Comparison of ENCODE assay signal across 8 mouse cellular contexts in genomic region chr10:81559627-81560539, GRCm38 (mm10). TPM values are rescaled to one million over a fixed set of nuclear protein-coding genes. Genes with fewer than 3 reads are reported as not detected.
DNase-seq lines count a peak whose midpoint lies in the region; ATAC-seq and TF ChIP-seq lines count a peak whose summit lies in the region.

No protein-coding gene starts in this region.

- no peak for TF ChIP-seq POLR2A in ES-Bruce4 (IDR thresholded peaks at IDR 0.05; ENCODE audit: insufficient read depth, low read length)
- TF ChIP-seq POLR2A in lung, adult 2 months (IDR thresholded peaks at IDR 0.05; ENCODE audit: borderline replicate concordance, extremely low read depth, low read depth, low read length) = peak; percentile 25; the same call in 1 of the 2 replicates

- H3K36me3 ChIP-seq in ES-Bruce4 (ENCODE audit: control insufficient read depth, insufficient read depth, low read length, poor library complexity, severe bottlenecking) = no peaks in the 10 kb centered on the region; the same call in 1 of the 2 replicates
- H3K36me3 ChIP-seq in forebrain, embryonic 13.5 days (ENCODE audit: poor library complexity, severe bottlenecking) = peaks cover 34% of the 10 kb centered on the region
- H3K36me3 ChIP-seq in neural tube, embryonic 15.5 days = peaks cover 11% of the 10 kb centered on the region

- peak overlapping the region; percentile 98 for H3K9ac ChIP-seq in ES-Bruce4 (ENCODE audit: low read depth, poor library complexity, severe bottlenecking)
- H3K9ac ChIP-seq in forebrain, embryonic 13.5 days = peak overlapping the region; percentile 99
- peak overlapping the region; percentile 96 for H3K9ac ChIP-seq in neural tube, embryonic 15.5 days (replicated peaks)

- H3K9me3 ChIP-seq in ES-Bruce4 (replicated peaks; ENCODE audit: control insufficient read depth, insufficient read depth, low read length, poor library complexity, severe bottlenecking) = no peaks in the 10 kb centered on the region
- H3K9me3 ChIP-seq in forebrain, embryonic 13.5 days (replicated peaks) = 0 out of 2 replicates have a peak, but pooled peaks cover 3% of the 10 kb centered on the region
- no peaks in the 10 kb centered on the region for H3K9me3 ChIP-seq in neural tube, embryonic 15.5 days (replicated peaks)

- no peaks in the 10 kb centered on the region for H3K27me3 ChIP-seq in ES-Bruce4 (ENCODE audit: control insufficient read depth, insufficient read depth, low read length, poor library complexity, severe bottlenecking)
- peaks cover 11% of the 10 kb centered on the region for H3K27me3 ChIP-seq in forebrain, embryonic 13.5 days
- no peaks in the 10 kb centered on the region; the same call in 1 of the 2 replicates for H3K27me3 ChIP-seq in neural tube, embryonic 15.5 days (replicated peaks)

- H3K4me3 ChIP-seq in ES-Bruce4 (ENCODE audit: low read depth, low read length) = peak overlapping the region; percentile 94
- H3K4me3 ChIP-seq in brown adipose tissue, adult 24 weeks (ENCODE audit: insufficient read depth, low read depth, low read length) = peak overlapping the region; percentile 100
- peak overlapping the region; percentile 88 for H3K4me3 ChIP-seq in forebrain, embryonic 13.5 days
- peak overlapping the region; percentile 72 for H3K4me3 ChIP-seq in lung, adult 2 months (replicated peaks; ENCODE audit: extremely low read depth, low read depth, low read length)
- H3K4me3 ChIP-seq in neural tube, embryonic 15.5 days (replicated peaks) = peak overlapping the region; percentile 86

- DNase-seq in heart, postnatal 25 days (ENCODE audit: low spot score) = peak; percentile 63
- DNase-seq in kidney, postnatal 36 days = peak; percentile 74 to 84
- peak; percentile 72 for DNase-seq in lung, adult 2 months
- DNase-seq in thymus, postnatal 25 days = peak; percentile 87

- TF ChIP-seq CTCF in ES-Bruce4 (IDR thresholded peaks at IDR 0.05; ENCODE audit: low read depth, low read length) = no peak
- no peak for TF ChIP-seq CTCF in lung, adult 2 months (IDR thresholded peaks at IDR 0.05; ENCODE audit: insufficient read depth, low read length)

- peak; percentile 46 for ATAC-seq in forebrain, embryonic 13.5 days
- ATAC-seq in neural tube, embryonic 15.5 days (ENCODE audit: low FRiP score) = peak; percentile 39

- H3K4me2 ChIP-seq in forebrain, embryonic 13.5 days = peak overlapping the region; percentile 92
- peak overlapping the region; percentile 92 for H3K4me2 ChIP-seq in neural tube, embryonic 15.5 days

- WGBS in forebrain, embryonic 13.5 days = under 1% methylated on average over 35 of the region's 36 CpGs
- 1% methylated on average over 35 of the region's 36 CpGs for WGBS in lung, adult 2 months
- WGBS in neural tube, embryonic 15.5 days = under 1% methylated on average over 28 of the region's 36 CpGs

- intact Hi-C loops in heart, postnatal 25 days (cut with DNase I) = no loop called here

- peaks cover 6% of the 10 kb centered on the region for H3K4me1 ChIP-seq in ES-Bruce4 (ENCODE audit: control insufficient read depth, insufficient read depth, low read length)
- H3K4me1 ChIP-seq in brown adipose tissue, adult 24 weeks (ENCODE audit: control insufficient read depth, insufficient read depth, insufficient read length, low read length) = peaks cover 20% of the 10 kb centered on the region
- peaks cover 49% of the 10 kb centered on the region for H3K4me1 ChIP-seq in forebrain, embryonic 13.5 days
- peaks cover 24% of the 10 kb centered on the region for H3K4me1 ChIP-seq in lung, adult 2 months (ENCODE audit: control insufficient read depth, insufficient read depth, low read length)
- H3K4me1 ChIP-seq in neural tube, embryonic 15.5 days = peaks cover 52% of the 10 kb centered on the region

- no peak overlapping the region for H3K27ac ChIP-seq in ES-Bruce4 (ENCODE audit: insufficient read depth, low read length)
- peak overlapping the region; percentile 86 for H3K27ac ChIP-seq in brown adipose tissue, adult 24 weeks (replicated peaks; ENCODE audit: low read depth, low read length)
- H3K27ac ChIP-seq in forebrain, embryonic 13.5 days = peak overlapping the region; percentile 92
- peak overlapping the region; percentile 86 for H3K27ac ChIP-seq in neural tube, embryonic 15.5 days (replicated peaks)

- TF ChIP-seq EP300 in ES-Bruce4 (IDR thresholded peaks at IDR 0.05; ENCODE audit: insufficient read depth, low read depth, low read length) = no peak

RNA-seq across cellular contexts. Expression of gene Aes, which starts 0.6 kb away (rescaled TPM):
- polyA plus RNA-seq in ES-Bruce4 (2011; ENCODE audit: insufficient read depth, insufficient read length, low read depth, missing spikeins) = 148 and 152 TPM in 2 replicates
- 679 and 754 TPM in 2 replicates for polyA plus RNA-seq in brown adipose tissue, adult 24 weeks (2012; ENCODE audit: insufficient read depth, insufficient read length, missing spikeins)
- 430 and 502 TPM in 2 replicates for polyA plus RNA-seq in forebrain, embryonic 13.5 days (2015; fragmentation: Nextera tagmentation; extraction: Ambion mirVana)
- total RNA-seq in heart, postnatal 25 days (2021) = 1,000 to 10,000 TPM; 1,086 to 1,128 TPM
- polyA plus RNA-seq in lung, adult 2 months (2012; rRNA removed) = 1,275 and 1,423 TPM in 2 replicates
- 771 and 825 TPM in 2 replicates for polyA plus RNA-seq in neural tube, embryonic 15.5 days (2015; fragmentation: Nextera tagmentation; extraction: Ambion mirVana)

RNA-seq across cellular contexts. Expression of gene Tle2, which starts 14.5 kb away (rescaled TPM):
- polyA plus RNA-seq in ES-Bruce4 (2011; ENCODE audit: insufficient read depth, insufficient read length, low read depth, missing spikeins) = 3.1 and 3.8 TPM in 2 replicates
- polyA plus RNA-seq in brown adipose tissue, adult 24 weeks (2012; ENCODE audit: insufficient read depth, insufficient read length, missing spikeins) = 3.2 and 4.8 TPM in 2 replicates
- 15.1 and 17.7 TPM in 2 replicates for polyA plus RNA-seq in forebrain, embryonic 13.5 days (2015; fragmentation: Nextera tagmentation; extraction: Ambion mirVana)
- 1 to 10 TPM; 8.4 to 9.7 TPM for total RNA-seq in heart, postnatal 25 days (2021)
- polyA plus RNA-seq in lung, adult 2 months (2012; rRNA removed) = 164 and 218 TPM in 2 replicates
- 41.8 and 49.9 TPM in 2 replicates for polyA plus RNA-seq in neural tube, embryonic 15.5 days (2015; fragmentation: Nextera tagmentation; extraction: Ambion mirVana)

RNA-seq across cellular contexts. Expression of gene Gna11, which starts 14.9 kb away (rescaled TPM):
- 32.0 and 35.3 TPM in 2 replicates for polyA plus RNA-seq in ES-Bruce4 (2011; ENCODE audit: insufficient read depth, insufficient read length, low read depth, missing spikeins)
- 34.1 and 41.1 TPM in 2 replicates for polyA plus RNA-seq in brown adipose tissue, adult 24 weeks (2012; ENCODE audit: insufficient read depth, insufficient read length, missing spikeins)
- polyA plus RNA-seq in forebrain, embryonic 13.5 days (2015; fragmentation: Nextera tagmentation; extraction: Ambion mirVana) = 79.0 and 84.3 TPM in 2 replicates
- total RNA-seq in heart, postnatal 25 days (2021) = 10 to 100 TPM; 49.6 to 54.6 TPM
- 114 and 117 TPM in 2 replicates for polyA plus RNA-seq in lung, adult 2 months (2012; rRNA removed)
- polyA plus RNA-seq in neural tube, embryonic 15.5 days (2015; fragmentation: Nextera tagmentation; extraction: Ambion mirVana) = 91.1 and 102 TPM in 2 replicates

RNA-seq across cellular contexts. Expression of gene Gna15, which starts 35.9 kb away (rescaled TPM):
- polyA plus RNA-seq in ES-Bruce4 (2011; ENCODE audit: insufficient read depth, insufficient read length, low read depth, missing spikeins) = 11.2 and 11.6 TPM in 2 replicates
- polyA plus RNA-seq in brown adipose tissue, adult 24 weeks (2012; ENCODE audit: insufficient read depth, insufficient read length, missing spikeins) = not detected in 2 replicates
- 0.48 and 0.57 TPM in 2 replicates for polyA plus RNA-seq in forebrain, embryonic 13.5 days (2015; fragmentation: Nextera tagmentation; extraction: Ambion mirVana)
- total RNA-seq in heart, postnatal 25 days (2021) = 1 to 10 TPM in 1 of 2 experiments, under 1 TPM in 1; 0.81 to 1.0 TPM
- 8.5 and 9.5 TPM in 2 replicates for polyA plus RNA-seq in lung, adult 2 months (2012; rRNA removed)
- 1.7 and 2.6 TPM in 2 replicates for polyA plus RNA-seq in neural tube, embryonic 15.5 days (2015; fragmentation: Nextera tagmentation; extraction: Ambion mirVana)

RNA-seq across cellular contexts. Expression of gene Tle6, which starts 41.0 kb away (rescaled TPM):
- polyA plus RNA-seq in ES-Bruce4 (2011; ENCODE audit: insufficient read depth, insufficient read length, low read depth, missing spikeins) = 15.0 and 18.5 TPM in 2 replicates
- 3.3 TPM in 1 of 2 replicates, not detected in the other for polyA plus RNA-seq in brown adipose tissue, adult 24 weeks (2012; ENCODE audit: insufficient read depth, insufficient read length, missing spikeins)
- 1.8 and 4.1 TPM in 2 replicates for polyA plus RNA-seq in forebrain, embryonic 13.5 days (2015; fragmentation: Nextera tagmentation; extraction: Ambion mirVana)
- total RNA-seq in heart, postnatal 25 days (2021) = 1 to 10 TPM; 6.7 to 7.4 TPM
- 33.3 and 41.6 TPM in 2 replicates for polyA plus RNA-seq in lung, adult 2 months (2012; rRNA removed)
- 5.7 and 7.3 TPM in 2 replicates for polyA plus RNA-seq in neural tube, embryonic 15.5 days (2015; fragmentation: Nextera tagmentation; extraction: Ambion mirVana)
